In the genomic region with DNA sequence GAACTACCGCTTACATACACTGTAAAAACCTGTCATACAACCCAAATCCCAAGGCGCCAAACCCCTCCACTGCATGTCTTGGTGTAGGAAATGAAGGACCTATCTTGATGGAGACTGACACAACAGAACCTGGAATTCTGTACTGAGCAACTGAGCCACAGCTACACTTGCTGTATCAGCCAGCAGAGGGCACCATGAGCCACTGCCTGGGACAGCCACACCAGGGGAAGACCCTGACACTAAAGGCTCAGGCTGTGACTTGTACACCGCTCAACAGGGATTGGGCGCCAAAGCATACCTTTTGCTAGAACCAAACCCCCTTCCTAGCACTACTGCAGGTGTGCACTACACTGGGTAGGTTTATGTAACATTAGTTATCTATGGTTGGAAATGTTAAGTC, we compare ENCODE assay signal across 8 mouse cellular contexts.
A peak's percentile ranks its signal among the peaks of the same experiment; 100 is the strongest.
DNase-seq lines count a peak whose midpoint lies in the region; ATAC-seq and TF ChIP-seq lines count a peak whose summit lies in the region.

No protein-coding gene starts in this region.

- peaks cover 84% of the 10 kb centered on the region for H3K36me3 ChIP-seq in midbrain, embryonic 12.5 days
- peaks cover 76% of the 10 kb centered on the region for H3K36me3 ChIP-seq in stomach, embryonic 15.5 days

- H3K4me1 ChIP-seq in midbrain, embryonic 12.5 days, result peaks cover 7% of the 10 kb centered on the region
- no peaks in the 10 kb centered on the region; the same call in 1 of the 2 replicates for H3K4me1 ChIP-seq in stomach, embryonic 15.5 days

- intact Hi-C loops in left cerebral cortex, adult 2 months (cut with DNase I), result loop anchor here (2.0 to 5.0 kb wide), 4 partner anchors 76 to 364 kb away; no protein-coding TSS in a partner anchor

- TF ChIP-seq CTCF in left cerebral cortex, adult 2 months (IDR thresholded peaks at IDR 0.05), result peak; percentile 92

- peak; percentile 61; the same call in 1 of the 2 replicates for ATAC-seq in midbrain, embryonic 12.5 days (ENCODE audit: low FRiP score, low read depth)
- peak; percentile 54; the same call in 1 of the 2 replicates for ATAC-seq in stomach, embryonic 15.5 days (ENCODE audit: insufficient read depth, low FRiP score, low read depth)

- WGBS in midbrain, embryonic 12.5 days, result 81% methylated on average over 4 of the region's 4 CpGs
- 82% methylated on average over 4 of the region's 4 CpGs for WGBS in stomach, embryonic 15.5 days

- H3K9ac ChIP-seq in midbrain, embryonic 12.5 days (replicated peaks), result no peak overlapping the region
- H3K9ac ChIP-seq in stomach, embryonic 15.5 days, result no peak overlapping the region

- H3K9me3 ChIP-seq in midbrain, embryonic 12.5 days, result no peaks in the 10 kb centered on the region
- no peaks in the 10 kb centered on the region for H3K9me3 ChIP-seq in stomach, embryonic 15.5 days

- peak; percentile 49 for DNase-seq in ovary, postnatal 14 days (ENCODE audit: low spot score)
- no peak for DNase-seq in ovary, adult 18-20 months (ENCODE audit: low spot score)
- peak; percentile 66 for DNase-seq in cerebellum, adult 9-11 months
- DNase-seq in frontal cortex, postnatal 25 days (ENCODE audit: low spot score in 2 of 2), result peak; percentile 63 to 66
- DNase-seq in induced T-regulatory cell, adult 2 months (ENCODE audit: low read depth), result peak; percentile 60
- DNase-seq in left cerebral cortex, adult 2 months (ENCODE audit: extremely low spot score in 1 of 2, low spot score in 2 of 2), result peak; percentile 73 to 75

- H3K27me3 ChIP-seq in midbrain, embryonic 12.5 days, result no peaks in the 10 kb centered on the region
- H3K27me3 ChIP-seq in stomach, embryonic 15.5 days (replicated peaks), result no peaks in the 10 kb centered on the region

- H3K4me2 ChIP-seq in midbrain, embryonic 12.5 days (replicated peaks), result no peak overlapping the region
- no peak overlapping the region for H3K4me2 ChIP-seq in stomach, embryonic 15.5 days

- no peak overlapping the region for H3K27ac ChIP-seq in left cerebral cortex, adult 2 months
- H3K27ac ChIP-seq in midbrain, embryonic 12.5 days (replicated peaks), result no peak overlapping the region
- H3K27ac ChIP-seq in stomach, embryonic 15.5 days, result no peak overlapping the region

- H3K4me3 ChIP-seq in left cerebral cortex, adult 2 months, result no peak overlapping the region
- no peak overlapping the region for H3K4me3 ChIP-seq in midbrain, embryonic 12.5 days
- no peak overlapping the region for H3K4me3 ChIP-seq in stomach, embryonic 15.5 days (replicated peaks)
